Mouse (Mus musculus): ENCODE results near the gene Fam189b. TPM values are rescaled to one million over a fixed set of nuclear protein-coding genes. Genes with fewer than 3 reads are reported as not detected.
A peak's percentile ranks its signal among the peaks of the same experiment; 100 is the strongest.
"Not testable (repeated sequence)": the region's sequence is repeated elsewhere in the genome, so short reads cannot be mapped to it uniquely, and the experiment has no call there.

Fam189b gene
- polyA plus RNA-seq, 1 experiment: 86.8 TPM

- H3K27ac ChIP-seq (ENCODE audit: insufficient read depth, low read length): no peak overlapping the region
- H3K4me1 ChIP-seq (ENCODE audit: control insufficient read depth, insufficient read depth, low read length): no peaks in the 10 kb centered on the region; the same call in 1 of the 2 replicates
- 87% methylated on average over 6 of the region's 6 CpGs for WGBS
- no peaks in the 10 kb centered on the region for H3K27me3 ChIP-seq (ENCODE audit: control insufficient read depth, insufficient read depth, low read length)
- TF ChIP-seq POLR2A (IDR thresholded peaks at IDR 0.05; ENCODE audit: borderline replicate concordance, insufficient read depth, low read length) (no peak), CTCF (IDR thresholded peaks at IDR 0.05; ENCODE audit: borderline replicate concordance, insufficient read depth, low read depth, low read length) (no peak)
- DNase-seq: no peak
- H3K4me3 ChIP-seq (replicated peaks; ENCODE audit: insufficient read depth, low read depth, low read length): no peak overlapping the region
Observed at GRCm38 (mm10) chr3:89208736-89209135, 25.8 kb downstream of the Fam189b start.

- no peak for DNase-seq
- no peak overlapping the region for H3K4me3 ChIP-seq (replicated peaks; ENCODE audit: insufficient read depth, low read depth, low read length)
- WGBS: 73% methylated on average over 7 of the region's 7 CpGs
- no peaks in the 10 kb centered on the region for H3K4me1 ChIP-seq (ENCODE audit: control insufficient read depth, insufficient read depth, low read length)
- no peak overlapping the region for H3K27ac ChIP-seq (ENCODE audit: insufficient read depth, low read length)
- TF ChIP-seq CTCF (IDR thresholded peaks at IDR 0.05; ENCODE audit: borderline replicate concordance, insufficient read depth, low read depth, low read length) (no peak), POLR2A (IDR thresholded peaks at IDR 0.05; ENCODE audit: borderline replicate concordance, insufficient read depth, low read length) (no peak)
- H3K27me3 ChIP-seq (ENCODE audit: control insufficient read depth, insufficient read depth, low read length): no peaks in the 10 kb centered on the region
Observed at GRCm38 (mm10) chr3:89209731-89210130, 26.8 kb downstream of the Fam189b start.

DNA sequence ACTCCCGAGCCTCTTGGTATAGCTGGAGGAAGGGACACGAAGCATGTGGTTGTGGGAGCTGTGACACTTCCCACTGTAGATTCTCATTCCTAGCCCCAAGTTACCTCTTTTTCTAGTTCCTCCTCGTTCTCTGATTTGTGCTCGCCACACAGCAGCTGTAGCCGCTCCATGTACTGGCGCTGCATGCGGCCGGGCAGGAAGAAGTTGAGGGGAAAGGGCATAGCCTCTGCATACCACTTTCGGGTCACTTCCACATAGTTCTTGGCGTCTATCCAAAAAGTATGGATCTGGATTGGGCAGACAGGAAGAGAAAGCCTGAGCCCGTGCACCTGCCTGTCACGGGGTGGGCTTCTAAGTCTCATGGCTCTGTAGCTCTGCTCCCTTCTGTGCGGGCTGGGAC lies 27.2 kb downstream of the Fam189b start:
- TF ChIP-seq CTCF (IDR thresholded peaks at IDR 0.05; ENCODE audit: borderline replicate concordance, insufficient read depth, low read depth, low read length) (no peak), POLR2A (IDR thresholded peaks at IDR 0.05; ENCODE audit: borderline replicate concordance, insufficient read depth, low read length) (no peak)
- no peak overlapping the region for H3K4me3 ChIP-seq (replicated peaks; ENCODE audit: insufficient read depth, low read depth, low read length)
- H3K27ac ChIP-seq (ENCODE audit: insufficient read depth, low read length): no peak overlapping the region
- DNase-seq: no peak
- no peaks in the 10 kb centered on the region for H3K4me1 ChIP-seq (ENCODE audit: control insufficient read depth, insufficient read depth, low read length)
- no peaks in the 10 kb centered on the region for H3K27me3 ChIP-seq (ENCODE audit: control insufficient read depth, insufficient read depth, low read length)
- 68% methylated on average over 13 of the region's 13 CpGs for WGBS

DNA sequence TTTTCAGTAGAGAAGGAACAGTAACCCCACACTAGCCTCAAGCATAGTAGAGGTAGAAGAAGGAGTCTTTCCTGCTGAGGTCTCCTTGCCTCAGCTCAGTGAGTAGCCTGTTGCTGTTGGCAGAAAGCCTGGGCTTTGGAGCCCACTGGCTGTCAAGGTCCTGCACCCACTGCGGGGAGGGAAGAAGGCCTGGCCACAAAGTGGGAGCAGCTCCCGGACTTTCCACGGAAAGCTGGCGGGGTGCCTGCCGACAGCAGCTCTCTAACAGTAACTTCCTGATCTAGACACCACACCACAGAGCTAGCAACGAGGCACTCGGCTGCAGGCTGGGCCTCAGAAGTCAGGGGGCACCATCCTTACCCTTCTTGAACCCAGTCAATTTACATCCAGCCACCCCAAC lies 27.8 kb downstream of the Fam189b start:
- no peak for TF ChIP-seq CTCF (IDR thresholded peaks at IDR 0.05; ENCODE audit: borderline replicate concordance, insufficient read depth, low read depth, low read length)
- no peak for TF ChIP-seq POLR2A (IDR thresholded peaks at IDR 0.05; ENCODE audit: borderline replicate concordance, insufficient read depth, low read length)
- 25% methylated on average over 7 of the region's 7 CpGs for WGBS
- Histone ChIP-seq H3K27me3 (ENCODE audit: control insufficient read depth, insufficient read depth, low read length) (no peaks in the 10 kb centered on the region), H3K27ac (ENCODE audit: insufficient read depth, low read length) (no peak overlapping the region), H3K4me1 (ENCODE audit: control insufficient read depth, insufficient read depth, low read length) (0 out of 2 replicates have a peak, but pooled peaks cover 2% of the 10 kb centered on the region), H3K4me3 (replicated peaks; ENCODE audit: insufficient read depth, low read depth, low read length) (no peak overlapping the region)
- no peak for DNase-seq

DNA sequence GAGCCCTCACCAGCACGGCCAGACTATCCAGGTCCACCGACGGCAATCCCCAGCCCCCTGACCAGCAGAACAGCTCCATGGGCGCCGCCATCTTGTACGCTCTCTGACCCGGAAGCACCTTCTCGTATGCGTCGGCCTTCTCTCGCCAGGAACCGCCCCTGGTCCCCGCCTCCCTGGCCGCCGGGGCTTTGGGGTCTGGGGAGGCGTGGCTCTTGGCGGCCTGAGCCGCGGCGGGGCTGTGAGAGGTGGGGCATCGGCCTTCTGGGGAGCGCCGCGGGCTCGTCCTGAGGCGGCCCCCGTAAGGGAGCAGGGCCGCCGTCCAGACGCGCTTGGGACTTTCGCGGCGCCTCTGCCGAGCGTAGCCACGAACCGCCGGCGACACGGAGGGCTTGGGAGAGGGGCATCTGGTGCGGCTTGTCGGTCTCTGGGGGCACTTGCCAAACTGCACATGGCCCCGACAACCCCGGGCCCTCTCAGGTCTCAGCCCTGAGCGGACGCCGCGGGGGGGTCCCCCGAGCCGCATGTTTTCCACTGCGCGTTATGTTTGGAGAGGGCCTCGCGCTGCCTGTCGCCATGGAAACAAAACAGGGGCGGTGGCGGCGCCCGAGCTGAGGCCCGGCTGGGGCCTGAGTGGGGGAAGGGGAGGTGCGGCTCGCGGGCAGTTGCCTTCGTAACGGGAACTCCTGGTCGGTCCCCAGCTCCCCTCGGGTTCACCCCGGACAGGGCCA lies 31.0 kb downstream of the Fam189b start:
- H3K27me3 ChIP-seq (ENCODE audit: control insufficient read depth, insufficient read depth, low read length): no peaks in the 10 kb centered on the region
- WGBS: under 1% methylated on average over 69 of the region's 69 CpGs
- peak; percentile 88 to 89 for DNase-seq
- H3K4me1 ChIP-seq (ENCODE audit: control insufficient read depth, insufficient read depth, low read length): 0 out of 2 replicates have a peak, but pooled peaks cover 2% of the 10 kb centered on the region
- TF ChIP-seq CTCF (IDR thresholded peaks at IDR 0.05; ENCODE audit: borderline replicate concordance, insufficient read depth, low read depth, low read length): no peak
- TF ChIP-seq POLR2A (IDR thresholded peaks at IDR 0.05; ENCODE audit: borderline replicate concordance, insufficient read depth, low read length): peak; percentile 63; the same call in 1 of the 2 replicates
- peak overlapping the region; percentile 67 for H3K4me3 ChIP-seq (replicated peaks; ENCODE audit: insufficient read depth, low read depth, low read length)
- H3K27ac ChIP-seq (ENCODE audit: insufficient read depth, low read length): no peak overlapping the region

DNA sequence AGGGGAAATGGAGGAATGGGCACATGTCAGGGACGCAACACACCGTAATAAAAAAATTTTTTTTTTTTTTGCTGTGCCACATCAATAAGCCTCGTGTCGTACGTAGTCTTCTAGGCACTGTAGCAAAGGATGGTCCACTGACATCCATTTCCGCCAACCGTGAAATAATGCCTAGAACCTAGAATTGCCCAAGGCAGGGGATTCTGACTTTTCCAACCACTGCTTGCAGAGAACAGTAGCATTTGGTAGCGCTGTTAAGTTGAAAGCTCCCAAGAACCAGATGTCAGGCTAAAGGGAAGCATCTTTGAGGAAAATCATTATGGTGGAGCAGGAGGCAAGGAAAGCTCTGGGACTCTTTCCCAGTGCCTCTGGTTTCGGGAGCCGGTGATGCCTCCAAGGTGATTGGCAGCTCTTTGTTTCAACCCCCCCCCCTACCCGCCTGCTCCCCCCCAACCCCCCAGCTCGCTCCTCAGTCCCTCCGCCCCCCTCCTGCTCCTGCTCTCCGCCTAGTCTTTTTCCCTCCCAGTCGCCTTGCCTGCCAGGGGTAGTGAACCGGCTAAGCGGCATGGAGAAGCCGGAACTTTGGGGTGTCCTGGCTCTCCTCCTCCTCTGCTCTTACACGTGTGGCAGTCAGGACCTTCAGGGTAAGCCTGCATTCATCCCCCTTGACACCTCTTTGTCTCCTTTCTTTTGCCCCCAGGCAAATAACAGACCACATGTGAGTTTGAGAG lies 31.9 kb downstream of the Fam189b start, which contains the start of gene Thbs3:
Thbs3 (plus strand) TSS at position 500 of the 731 bp plus-strand sequence.
- Histone ChIP-seq H3K4me3 (replicated peaks; ENCODE audit: insufficient read depth, low read depth, low read length) (peak within 1 kb of the TSS; percentile 67), H3K27me3 (ENCODE audit: control insufficient read depth, insufficient read depth, low read length) (no peaks in the 10 kb centered on the region), H3K4me1 (ENCODE audit: control insufficient read depth, insufficient read depth, low read length) (0 out of 2 replicates have a peak, but pooled peaks cover 2% of the 10 kb centered on the region), H3K27ac (ENCODE audit: insufficient read depth, low read length) (no peak within 1 kb of the TSS)
- WGBS: 4% methylated on average over 19 of the region's 19 CpGs
- no peak for TF ChIP-seq POLR2A (IDR thresholded peaks at IDR 0.05; ENCODE audit: borderline replicate concordance, insufficient read depth, low read length)
- no peak for TF ChIP-seq CTCF (IDR thresholded peaks at IDR 0.05; ENCODE audit: borderline replicate concordance, insufficient read depth, low read depth, low read length)
- DNase-seq: no peak

DNA sequence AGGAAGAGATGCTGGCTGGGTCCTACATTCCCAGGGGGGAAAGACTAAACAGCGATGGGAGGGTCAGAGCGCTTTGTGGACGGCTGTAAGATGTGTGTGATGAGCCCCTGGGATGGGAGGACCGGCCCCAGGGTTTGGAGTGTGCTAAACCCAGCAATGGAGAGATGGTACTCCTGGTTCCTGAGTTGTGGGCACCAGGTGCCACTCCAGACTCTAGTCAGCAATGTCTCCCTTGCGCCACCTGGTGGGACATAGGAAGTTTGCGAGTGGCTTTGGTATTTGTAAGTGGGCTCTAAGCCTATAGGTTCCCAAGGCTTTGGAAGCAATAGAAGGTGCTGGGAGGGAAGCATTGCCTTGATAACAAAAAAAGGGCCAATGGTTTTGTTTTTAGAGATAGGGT lies 32.9 kb downstream of the Fam189b start:
- DNase-seq: peak; percentile 80 to 86

GRCm38 (mm10) chr3:89216407-89216806 lies 33.5 kb downstream of the Fam189b start:
- H3K27me3 ChIP-seq (ENCODE audit: control insufficient read depth, insufficient read depth, low read length); H3K27ac ChIP-seq (ENCODE audit: insufficient read depth, low read length); H3K4me3 ChIP-seq (replicated peaks; ENCODE audit: insufficient read depth, low read depth, low read length); H3K4me1 ChIP-seq (ENCODE audit: control insufficient read depth, insufficient read depth, low read length); DNase-seq: not testable (repeated sequence)
- WGBS: 65% methylated on average over 7 of the region's 7 CpGs

More for the DNA sequence above, 32.9 kb downstream of the Fam189b start:
- Histone ChIP-seq H3K4me3 (replicated peaks; ENCODE audit: insufficient read depth, low read depth, low read length) (no peak overlapping the region), H3K27me3 (ENCODE audit: control insufficient read depth, insufficient read depth, low read length) (no peaks in the 10 kb centered on the region), H3K27ac (ENCODE audit: insufficient read depth, low read length) (no peak overlapping the region), H3K4me1 (ENCODE audit: control insufficient read depth, insufficient read depth, low read length) (0 out of 2 replicates have a peak, but pooled peaks cover 2% of the 10 kb centered on the region)
- TF ChIP-seq CTCF (IDR thresholded peaks at IDR 0.05; ENCODE audit: borderline replicate concordance, insufficient read depth, low read depth, low read length) (peak; percentile 92), POLR2A (IDR thresholded peaks at IDR 0.05; ENCODE audit: borderline replicate concordance, insufficient read depth, low read length) (no peak)
- 0% methylated on average over 6 of the region's 6 CpGs for WGBS
